Mouse (Mus musculus): ENCODE measurements around the gene Lef1. TPM values are rescaled to one million over a fixed set of nuclear protein-coding genes. Genes with fewer than 3 reads are reported as not detected.
A peak's percentile ranks its signal among the peaks of the same experiment; 100 is the strongest.

Gene Lef1
- total RNA-seq, 1 experiment: 11.1 TPM

DNA sequence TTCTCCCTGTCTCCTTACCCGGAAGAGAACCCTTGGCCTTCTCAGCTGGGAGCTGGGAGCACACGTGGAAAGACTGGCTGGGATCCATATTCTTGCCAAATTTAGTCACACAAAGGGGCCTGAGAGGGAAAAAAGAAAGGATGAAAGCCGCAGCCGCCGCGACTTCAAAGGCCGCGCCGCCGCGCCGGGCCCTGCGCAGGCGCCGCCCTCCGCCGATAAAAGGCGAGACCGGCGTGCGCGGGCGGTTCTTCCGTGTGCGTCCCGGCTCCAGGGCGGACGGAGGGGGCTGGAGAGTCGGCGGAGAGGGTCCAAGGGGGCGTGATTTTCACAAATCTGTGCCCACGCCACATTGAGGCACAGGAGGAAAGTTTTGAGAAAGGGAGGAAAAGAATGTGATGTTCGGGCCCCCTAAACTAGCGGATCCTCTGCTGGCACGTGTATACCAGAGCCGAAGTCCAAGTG lies 4.3 kb upstream of the Lef1 start:
- in situ Hi-C loops (cut with MboI; ENCODE audit: low sequenced_read_pairs in 2 of 2, unreplicated experiment in 2 of 2): loop anchor here (10.0 to 25.0 kb wide), 2 partner anchors 1894 to 1901 kb away; no protein-coding TSS in a partner anchor
- peak overlapping the region; percentile 19 for H3K9ac ChIP-seq (ENCODE audit: insufficient read depth, low read depth, low read length, poor library complexity, severe bottlenecking)
- no peak for DNase-seq (ENCODE audit: low read depth, low spot score)
- no peaks in the 10 kb centered on the region for H3K9me3 ChIP-seq (ENCODE audit: control insufficient read depth, insufficient read depth, low read depth, low read length)
- H3K27ac ChIP-seq (ENCODE audit: insufficient read depth, low read depth, low read length, poor library complexity, severe bottlenecking): no peak overlapping the region
- TF ChIP-seq ZNF384 (IDR thresholded peaks at IDR 0.05; ENCODE audit: low read depth, low read length) (no peak), MAFK (IDR thresholded peaks at IDR 0.05; ENCODE audit: insufficient read depth, low read depth, low read length) (no peak), CHD2 (IDR thresholded peaks at IDR 0.05; ENCODE audit: low read depth, low read length) (no peak), ZC3H11A (IDR thresholded peaks at IDR 0.05; ENCODE audit: borderline replicate concordance, low read depth, low read length) (no peak), HCFC1 (IDR thresholded peaks at IDR 0.05; ENCODE audit: borderline replicate concordance, insufficient read depth, low read length) (no peak)
- peak overlapping the region; percentile 50 to 51 for H3K4me3 ChIP-seq (ENCODE audit: insufficient read depth in 1 of 2, low read depth in 1 of 2, low read length in 2 of 2, poor library complexity in 1 of 2, severe bottlenecking in 1 of 2)
- no peaks in the 10 kb centered on the region for H3K36me3 ChIP-seq (ENCODE audit: control insufficient read depth, insufficient read depth, low read length, poor library complexity, severe bottlenecking)
- peaks cover 3 to 9% of the 10 kb centered on the region in 2 experiments; a peak in 2 of 4 replicates for H3K4me1 ChIP-seq (ENCODE audit: control insufficient read depth in 2 of 2, insufficient read depth in 2 of 2, low read length in 2 of 2, poor library complexity in 1 of 2)

DNA sequence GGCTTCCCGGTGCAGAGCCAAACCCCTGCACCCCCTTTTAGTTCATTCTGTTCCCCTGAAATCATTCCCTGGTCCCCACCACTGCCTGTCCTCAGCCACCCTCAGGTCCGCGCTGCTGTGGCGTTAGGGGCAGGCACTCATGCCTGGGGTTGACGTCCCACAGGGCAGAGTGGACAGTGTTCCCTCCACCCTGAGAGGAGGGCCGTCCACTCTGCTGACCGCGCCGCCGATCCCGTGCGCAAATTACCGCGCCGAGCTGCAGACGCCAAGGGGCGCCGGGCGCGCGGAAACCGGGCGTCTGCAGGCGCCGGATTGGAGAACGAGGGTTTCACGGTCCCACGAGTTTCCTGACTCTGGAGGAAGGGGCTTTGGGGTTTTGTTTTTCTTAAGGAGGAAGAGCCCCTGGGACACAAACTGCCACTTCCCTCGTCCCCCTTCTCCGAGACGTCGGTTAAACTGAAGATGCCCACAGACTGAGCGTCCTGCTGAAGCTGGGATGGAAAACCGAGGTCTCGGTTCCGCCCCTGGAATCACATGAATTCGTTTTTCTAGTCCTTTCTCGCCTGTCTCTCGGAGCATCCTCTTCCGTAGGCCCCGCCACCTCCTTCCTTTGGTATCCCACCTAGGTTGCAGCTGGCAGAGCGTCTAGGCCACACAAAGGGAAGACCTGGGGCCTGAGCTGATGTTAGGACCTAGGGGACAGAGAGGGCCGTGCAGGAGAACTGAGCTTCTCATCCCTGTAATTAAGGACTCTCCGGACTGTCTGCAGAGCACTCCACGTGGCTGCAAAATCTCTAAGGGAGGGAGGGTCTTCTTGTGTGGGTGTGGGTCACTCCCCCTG lies 3.6 kb upstream of the Lef1 start:
- Histone ChIP-seq H3K36me3 (ENCODE audit: control insufficient read depth, insufficient read depth, low read length, poor library complexity, severe bottlenecking) (no peaks in the 10 kb centered on the region), H3K9ac (ENCODE audit: insufficient read depth, low read depth, low read length, poor library complexity, severe bottlenecking) (peak overlapping the region; percentile 2), H3K9me3 (ENCODE audit: control insufficient read depth, insufficient read depth, low read depth, low read length) (no peaks in the 10 kb centered on the region), H3K27ac (ENCODE audit: insufficient read depth, low read depth, low read length, poor library complexity, severe bottlenecking) (no peak overlapping the region), H3K4me3 (ENCODE audit: insufficient read depth in 1 of 2, low read depth in 1 of 2, low read length in 2 of 2, poor library complexity in 1 of 2, severe bottlenecking in 1 of 2) (peak overlapping the region; percentile 50 to 51), H3K4me1 (ENCODE audit: control insufficient read depth in 2 of 2, insufficient read depth in 2 of 2, low read length in 2 of 2, poor library complexity in 1 of 2) (peaks cover 3 to 8% of the 10 kb centered on the region in 2 experiments; a peak in 2 of 4 replicates)
- no peak for TF ChIP-seq ZNF384 (IDR thresholded peaks at IDR 0.05; ENCODE audit: low read depth, low read length)
- TF ChIP-seq ZC3H11A (IDR thresholded peaks at IDR 0.05; ENCODE audit: borderline replicate concordance, low read depth, low read length): no peak
- no peak for TF ChIP-seq CHD2 (IDR thresholded peaks at IDR 0.05; ENCODE audit: low read depth, low read length)
- no peak for TF ChIP-seq MAFK (IDR thresholded peaks at IDR 0.05; ENCODE audit: insufficient read depth, low read depth, low read length)
- no peak for TF ChIP-seq HCFC1 (IDR thresholded peaks at IDR 0.05; ENCODE audit: borderline replicate concordance, insufficient read depth, low read length)
- no peak for DNase-seq (ENCODE audit: low read depth, low spot score)
- in situ Hi-C loops (cut with MboI; ENCODE audit: low sequenced_read_pairs in 2 of 2, unreplicated experiment in 2 of 2): loop anchor here (10.0 to 25.0 kb wide), 2 partner anchors 1894 to 1902 kb away; no protein-coding TSS in a partner anchor

DNA sequence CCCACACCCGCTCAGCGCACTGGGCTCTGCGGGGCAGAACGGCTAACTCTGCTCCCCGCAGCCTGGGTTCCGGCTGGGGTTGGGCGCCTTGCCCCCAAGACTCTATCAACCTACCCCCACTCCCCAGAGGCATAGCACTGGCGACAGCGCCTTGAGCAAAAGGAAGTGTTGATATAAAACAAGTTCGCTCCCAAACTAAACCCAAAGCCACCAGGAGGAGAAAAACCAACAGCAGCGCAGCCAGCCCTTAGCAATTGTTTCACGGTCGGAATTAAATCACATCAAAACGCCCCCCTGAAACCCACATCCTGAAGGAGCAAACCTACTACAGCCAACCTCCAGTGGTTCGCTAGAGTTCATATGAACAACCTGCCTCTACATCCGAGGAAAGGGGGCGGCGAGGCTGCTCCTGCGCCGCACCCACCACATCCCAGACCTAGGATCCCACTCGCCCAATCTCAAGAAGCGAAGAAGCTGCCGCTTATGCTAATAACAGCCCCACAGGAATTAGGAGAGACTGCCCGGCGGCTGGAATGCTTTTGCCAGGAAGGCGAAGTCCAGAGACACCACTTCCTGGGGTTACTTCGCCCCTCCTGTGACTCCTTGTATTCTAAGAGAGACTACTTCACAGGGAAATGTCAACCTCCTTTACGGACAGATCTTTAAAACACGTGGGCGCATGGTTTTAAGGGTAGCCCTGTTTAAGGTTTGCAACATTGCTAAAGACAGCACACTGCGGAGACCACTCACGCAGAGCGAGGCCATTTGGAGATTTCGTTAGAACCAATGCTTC lies 2.8 kb upstream of the Lef1 start:
- peaks cover 3 to 8% of the 10 kb centered on the region in 2 experiments; a peak in 2 of 4 replicates for H3K4me1 ChIP-seq (ENCODE audit: control insufficient read depth in 2 of 2, insufficient read depth in 2 of 2, low read length in 2 of 2, poor library complexity in 1 of 2)
- no peak overlapping the region for H3K27ac ChIP-seq (ENCODE audit: insufficient read depth, low read depth, low read length, poor library complexity, severe bottlenecking)
- H3K4me3 ChIP-seq (ENCODE audit: insufficient read depth in 1 of 2, low read depth in 1 of 2, low read length in 2 of 2, poor library complexity in 1 of 2, severe bottlenecking in 1 of 2): peak overlapping the region; percentile 50 to 51; a peak in 2 of 4 replicates
- no peak for DNase-seq (ENCODE audit: low read depth, low spot score)
- in situ Hi-C loops (cut with MboI; ENCODE audit: low sequenced_read_pairs in 2 of 2, unreplicated experiment in 2 of 2): loop anchor here (10.0 to 25.0 kb wide), 2 partner anchors 1895 to 1903 kb away; no protein-coding TSS in a partner anchor
- H3K9ac ChIP-seq (ENCODE audit: insufficient read depth, low read depth, low read length, poor library complexity, severe bottlenecking): peak overlapping the region; percentile 7; the same call in 1 of the 2 replicates
- no peak for TF ChIP-seq HCFC1 (IDR thresholded peaks at IDR 0.05; ENCODE audit: borderline replicate concordance, insufficient read depth, low read length)
- TF ChIP-seq ZNF384 (IDR thresholded peaks at IDR 0.05; ENCODE audit: low read depth, low read length): no peak
- no peak for TF ChIP-seq MAFK (IDR thresholded peaks at IDR 0.05; ENCODE audit: insufficient read depth, low read depth, low read length)
- TF ChIP-seq ZC3H11A (IDR thresholded peaks at IDR 0.05; ENCODE audit: borderline replicate concordance, low read depth, low read length): no peak
- no peak for TF ChIP-seq CHD2 (IDR thresholded peaks at IDR 0.05; ENCODE audit: low read depth, low read length)
- no peaks in the 10 kb centered on the region for H3K36me3 ChIP-seq (ENCODE audit: control insufficient read depth, insufficient read depth, low read length, poor library complexity, severe bottlenecking)
- H3K9me3 ChIP-seq (ENCODE audit: control insufficient read depth, insufficient read depth, low read depth, low read length): no peaks in the 10 kb centered on the region

DNA sequence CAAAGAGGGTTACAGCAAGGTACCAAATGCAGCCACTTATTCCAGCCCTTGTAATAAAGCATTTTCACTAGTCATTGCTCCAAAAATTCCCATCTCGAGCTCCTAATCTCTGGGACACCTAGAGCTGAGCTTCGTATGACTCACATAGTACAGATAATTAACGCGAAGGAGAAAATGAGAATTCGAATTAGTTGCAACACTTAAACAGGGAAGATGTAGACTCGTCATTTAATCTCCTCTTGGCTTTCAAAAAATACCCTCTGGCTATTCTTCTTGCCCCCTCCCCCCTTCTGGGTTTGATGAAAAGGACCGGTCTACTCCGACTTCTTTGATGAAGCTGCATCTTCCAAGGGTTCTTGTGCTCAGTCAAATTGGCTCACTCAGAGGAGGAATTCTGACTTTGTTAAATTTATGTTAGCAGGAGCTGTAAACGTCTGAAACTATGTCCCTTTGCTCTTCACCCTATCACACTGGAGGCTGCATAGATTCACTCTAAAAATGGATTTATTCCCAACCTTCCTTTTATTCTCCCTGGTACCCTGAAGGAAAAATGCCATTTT lies 2.1 kb upstream of the Lef1 start:
- H3K9me3 ChIP-seq (ENCODE audit: control insufficient read depth, insufficient read depth, low read depth, low read length): no peaks in the 10 kb centered on the region
- H3K9ac ChIP-seq (ENCODE audit: insufficient read depth, low read depth, low read length, poor library complexity, severe bottlenecking): no peak overlapping the region
- H3K4me3 ChIP-seq (ENCODE audit: insufficient read depth in 1 of 2, low read depth in 1 of 2, low read length in 2 of 2, poor library complexity in 1 of 2, severe bottlenecking in 1 of 2): no peak overlapping the region
- H3K36me3 ChIP-seq (ENCODE audit: control insufficient read depth, insufficient read depth, low read length, poor library complexity, severe bottlenecking): no peaks in the 10 kb centered on the region
- TF ChIP-seq MAFK (IDR thresholded peaks at IDR 0.05; ENCODE audit: insufficient read depth, low read depth, low read length) (no peak), ZNF384 (IDR thresholded peaks at IDR 0.05; ENCODE audit: low read depth, low read length) (no peak), ZC3H11A (IDR thresholded peaks at IDR 0.05; ENCODE audit: borderline replicate concordance, low read depth, low read length) (no peak), HCFC1 (IDR thresholded peaks at IDR 0.05; ENCODE audit: borderline replicate concordance, insufficient read depth, low read length) (no peak), CHD2 (IDR thresholded peaks at IDR 0.05; ENCODE audit: low read depth, low read length) (no peak)
- no peak for DNase-seq (ENCODE audit: low read depth, low spot score)
- no peak overlapping the region for H3K27ac ChIP-seq (ENCODE audit: insufficient read depth, low read depth, low read length, poor library complexity, severe bottlenecking)
- peaks cover 0 to 7% of the 10 kb centered on the region in 2 experiments; a peak in 2 of 4 replicates for H3K4me1 ChIP-seq (ENCODE audit: control insufficient read depth in 2 of 2, insufficient read depth in 2 of 2, low read length in 2 of 2, poor library complexity in 1 of 2)
- in situ Hi-C loops (cut with MboI; ENCODE audit: low sequenced_read_pairs in 2 of 2, unreplicated experiment in 2 of 2): loop anchor here (10.0 to 25.0 kb wide), 2 partner anchors 1896 to 1903 kb away; no protein-coding TSS in a partner anchor

All from ES-E14 (cell line).